Mouse (Mus musculus): Measurements from ENCODE around the gene Nutm2. TPM values are rescaled to one million over a fixed set of nuclear protein-coding genes. Genes with fewer than 3 reads are reported as not detected.
"Not testable (repeated sequence)": the region's sequence is repeated elsewhere in the genome, so short reads cannot be mapped to it uniquely, and the experiment has no call there.

The Nutm2 gene
- polyA plus RNA-seq, 1 experiment from 2014 or later, result not detected

- H3K36me3 ChIP-seq (ENCODE audit: control insufficient read depth, insufficient read depth, low read length), result no peaks in the 10 kb centered on the region
- H3K4me3 ChIP-seq (ENCODE audit: low read depth, low read length), result no peak overlapping the region
- no peaks in the 10 kb centered on the region; the same call in 1 of the 2 replicates for H3K9me3 ChIP-seq (replicated peaks; ENCODE audit: control insufficient read depth, low read length, poor library complexity, severe bottlenecking)
- ATAC-seq, result no peak
- H3K4me1 ChIP-seq (ENCODE audit: control insufficient read depth, insufficient read depth, low read length), result no peaks in the 10 kb centered on the region
- H3K9ac ChIP-seq (ENCODE audit: low read depth, low read length), result no peak overlapping the region
- whole genome bisulfite sequencing, result 37% methylated on average over 4 of the region's 4 CpGs
- no peak overlapping the region for H3K4me2 ChIP-seq (ENCODE audit: low read length)
- no peak overlapping the region for H3K27ac ChIP-seq (ENCODE audit: low read length)
- H3K27me3 ChIP-seq (ENCODE audit: control insufficient read depth, insufficient read depth, low read depth, low read length), result no peaks in the 10 kb centered on the region
Measured at GRCm38 (mm10) chr13:50453426-50453825, 13.7 kb upstream of the Nutm2 start.

DNA sequence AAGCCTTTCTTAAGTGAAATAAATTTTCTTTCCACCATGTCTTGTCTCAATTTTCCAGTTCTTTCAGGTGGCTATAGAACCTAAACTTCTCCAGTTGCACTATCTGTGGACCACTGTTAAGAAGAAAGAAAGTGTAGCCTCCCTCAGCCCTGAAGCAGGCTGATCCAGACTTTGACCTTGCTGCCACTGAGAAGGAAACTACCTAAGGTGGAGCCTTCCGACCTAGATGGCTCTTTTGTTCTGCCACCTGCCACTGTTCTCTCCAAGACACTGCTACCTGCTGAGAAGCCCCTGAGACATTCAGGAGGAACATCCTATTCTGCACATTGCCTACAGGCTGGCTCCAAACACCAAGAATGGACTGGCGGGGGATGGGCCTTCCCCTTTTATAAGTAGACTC lies 6.7 kb upstream of the Nutm2 start:
- not testable (repeated sequence) for H3K4me2 ChIP-seq (ENCODE audit: low read length); ATAC-seq; H3K36me3 ChIP-seq (ENCODE audit: control insufficient read depth, insufficient read depth, low read length); H3K9ac ChIP-seq (ENCODE audit: low read depth, low read length); H3K9me3 ChIP-seq (replicated peaks; ENCODE audit: control insufficient read depth, low read length, poor library complexity, severe bottlenecking); H3K4me1 ChIP-seq (ENCODE audit: control insufficient read depth, insufficient read depth, low read length); H3K27me3 ChIP-seq (ENCODE audit: control insufficient read depth, insufficient read depth, low read depth, low read length); H3K4me3 ChIP-seq (ENCODE audit: low read depth, low read length); H3K27ac ChIP-seq (ENCODE audit: low read length)
- WGBS, result 58% methylated on average over 2 of the region's 2 CpGs

DNA sequence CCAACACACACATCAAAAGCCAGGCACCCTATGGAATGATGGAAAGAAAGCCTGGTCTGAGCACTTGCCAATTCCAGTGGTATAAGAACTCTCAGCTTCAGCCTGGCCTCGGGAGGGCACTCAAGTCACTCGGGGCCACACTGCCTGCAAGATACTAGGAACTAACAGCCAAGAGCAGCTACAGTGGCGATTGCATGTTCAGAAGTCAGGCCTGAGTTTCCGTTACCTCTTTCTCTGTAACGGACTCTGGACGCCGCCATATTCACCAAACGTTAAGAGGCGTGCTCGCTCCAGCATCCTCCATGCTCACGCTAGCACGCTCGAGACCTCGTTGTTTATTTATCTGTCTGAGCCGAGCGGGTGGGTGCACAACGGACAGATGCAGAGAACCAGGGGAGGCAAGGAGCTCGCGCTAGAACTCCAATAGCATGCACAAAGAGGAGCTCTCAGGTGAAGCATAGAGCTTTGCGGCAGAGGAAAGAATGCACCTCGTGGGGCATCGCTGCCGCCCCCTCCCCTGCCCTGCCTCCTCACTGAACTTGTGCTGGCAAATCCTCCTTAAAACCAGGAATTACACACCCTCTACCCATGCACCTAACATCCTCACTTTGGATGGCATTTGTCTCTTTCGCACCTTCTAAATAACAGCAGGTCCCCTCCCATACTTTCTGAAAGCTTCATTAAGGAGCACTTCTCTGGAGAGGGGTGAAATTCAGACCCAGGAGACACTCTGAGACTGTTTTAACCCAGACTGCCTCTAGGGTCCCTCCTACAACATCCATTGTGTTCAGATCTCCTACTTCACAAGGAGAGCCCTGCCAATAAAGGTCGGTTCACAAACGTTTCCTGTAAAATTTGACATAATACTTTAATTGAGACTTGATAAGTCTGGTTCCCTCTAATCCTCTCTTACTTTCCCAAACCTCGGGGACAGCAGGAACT lies 2.2 kb upstream of the Nutm2 start:
- 46% methylated on average over 27 of the region's 27 CpGs for WGBS
- H3K4me3 ChIP-seq (ENCODE audit: low read depth, low read length), result peak overlapping the region; percentile 22
- H3K4me1 ChIP-seq (ENCODE audit: control insufficient read depth, insufficient read depth, low read length), result no peaks in the 10 kb centered on the region
- H3K27me3 ChIP-seq (ENCODE audit: control insufficient read depth, insufficient read depth, low read depth, low read length), result no peaks in the 10 kb centered on the region
- H3K4me2 ChIP-seq (ENCODE audit: low read length), result peak overlapping the region; percentile 36
- ATAC-seq, result peak; percentile 58
- H3K36me3 ChIP-seq (ENCODE audit: control insufficient read depth, insufficient read depth, low read length), result no peaks in the 10 kb centered on the region
- no peak overlapping the region for H3K27ac ChIP-seq (ENCODE audit: low read length)
- no peaks in the 10 kb centered on the region for H3K9me3 ChIP-seq (replicated peaks; ENCODE audit: control insufficient read depth, low read length, poor library complexity, severe bottlenecking)
- H3K9ac ChIP-seq (ENCODE audit: low read depth, low read length), result peak overlapping the region; percentile 23; the same call in 1 of the 2 replicates

DNA sequence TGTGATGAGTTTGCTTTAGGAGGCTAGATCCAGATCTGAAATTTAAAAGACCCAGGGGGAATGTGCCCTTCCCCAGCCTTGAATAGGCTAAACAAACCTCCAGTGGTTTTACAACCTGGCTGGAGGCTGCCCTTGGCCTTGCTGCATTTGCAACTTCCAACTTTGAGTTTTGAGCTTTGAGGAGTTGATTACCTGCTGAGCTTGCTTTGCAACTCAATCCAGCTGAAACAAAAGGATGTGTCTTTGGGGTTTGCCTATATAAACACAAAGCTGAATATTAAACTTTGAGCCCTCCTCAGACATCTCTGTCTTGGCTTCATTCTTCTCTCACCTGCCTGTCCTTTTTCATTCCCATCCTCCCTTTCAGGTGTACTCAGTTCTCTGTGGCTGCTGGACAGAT lies 21.4 kb downstream of the Nutm2 start:
- not testable (repeated sequence) for H3K4me1 ChIP-seq (ENCODE audit: control insufficient read depth, insufficient read depth, low read length); H3K4me3 ChIP-seq (ENCODE audit: low read depth, low read length); H3K9ac ChIP-seq (ENCODE audit: low read depth, low read length); H3K36me3 ChIP-seq (ENCODE audit: control insufficient read depth, insufficient read depth, low read length); H3K27me3 ChIP-seq (ENCODE audit: control insufficient read depth, insufficient read depth, low read depth, low read length); H3K4me2 ChIP-seq (ENCODE audit: low read length); ATAC-seq; H3K27ac ChIP-seq (ENCODE audit: low read length); H3K9me3 ChIP-seq (replicated peaks; ENCODE audit: control insufficient read depth, low read length, poor library complexity, severe bottlenecking)

DNA sequence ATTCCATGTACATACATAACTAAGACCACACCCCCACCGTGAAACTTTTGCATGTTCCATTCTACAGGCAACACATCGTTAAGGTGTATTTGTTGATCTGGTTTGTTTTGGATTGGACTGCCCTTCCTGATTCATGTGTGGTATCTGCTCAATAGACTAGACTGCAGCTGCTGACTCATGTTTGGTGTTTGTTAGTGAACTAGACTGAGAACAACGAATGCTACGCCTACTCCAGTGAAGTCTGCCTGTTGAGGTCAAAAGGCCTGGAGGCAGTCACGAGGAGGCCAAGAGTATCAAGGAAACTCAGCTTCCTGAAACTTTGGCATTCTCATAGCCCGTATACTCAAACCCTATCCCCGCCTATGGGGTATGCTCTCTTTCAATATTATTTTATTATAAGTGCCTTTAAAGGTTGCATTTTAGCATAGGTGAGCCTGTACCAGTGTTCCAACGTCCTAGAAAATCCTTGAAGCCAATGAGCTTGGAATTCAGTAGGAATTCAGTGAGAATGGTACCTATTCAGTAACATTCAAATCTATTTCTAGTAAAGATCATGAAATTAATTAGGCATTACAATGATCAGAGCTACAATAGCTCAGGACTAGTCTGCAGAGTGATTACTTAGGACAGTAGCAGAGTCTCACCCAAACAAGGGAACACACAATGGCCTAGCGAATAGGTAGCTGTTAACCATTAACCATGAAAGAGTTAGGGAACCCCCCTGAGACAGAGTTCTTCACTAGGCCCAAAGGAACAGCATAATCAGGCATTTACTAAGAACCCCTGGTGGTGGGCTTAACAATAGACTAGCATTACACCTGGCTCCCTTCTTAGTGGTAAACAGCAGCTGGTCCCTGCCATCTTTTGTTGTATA lies 43.6 kb downstream of the Nutm2 start:
- H3K4me2 ChIP-seq (ENCODE audit: low read length); H3K9me3 ChIP-seq (replicated peaks; ENCODE audit: control insufficient read depth, low read length, poor library complexity, severe bottlenecking); H3K36me3 ChIP-seq (ENCODE audit: control insufficient read depth, insufficient read depth, low read length); H3K4me1 ChIP-seq (ENCODE audit: control insufficient read depth, insufficient read depth, low read length); ATAC-seq; H3K4me3 ChIP-seq (ENCODE audit: low read depth, low read length); H3K27ac ChIP-seq (ENCODE audit: low read length); H3K27me3 ChIP-seq (ENCODE audit: control insufficient read depth, insufficient read depth, low read depth, low read length); H3K9ac ChIP-seq (ENCODE audit: low read depth, low read length): not testable (repeated sequence)
- 89% methylated on average over 9 of the region's 9 CpGs for WGBS

Other genes with a start within 250 kb of the Nutm2 start
- not detected in 2 replicates for gene Gm906, start 217.0 kb upstream of the Nutm2 start, polyA plus RNA-seq (2015; fragmentation: Nextera tagmentation; extraction: Ambion mirVana)
- gene Fbxw17, start 49.4 kb upstream of the Nutm2 start, polyA plus RNA-seq (2015; fragmentation: Nextera tagmentation; extraction: Ambion mirVana), result 37.8 and 39.5 TPM in 2 replicates
- not detected in 2 replicates for gene Gm47429, start 23.4 kb upstream of the Nutm2 start, polyA plus RNA-seq (2015; fragmentation: Nextera tagmentation; extraction: Ambion mirVana)
- gene Gm904, start 175.9 kb downstream of the Nutm2 start, polyA plus RNA-seq (2015; fragmentation: Nextera tagmentation; extraction: Ambion mirVana), result not detected in 2 replicates
- not detected in 2 replicates for gene Gm8765, start 231.0 kb downstream of the Nutm2 start, polyA plus RNA-seq (2015; fragmentation: Nextera tagmentation; extraction: Ambion mirVana)

All from midbrain, embryonic 16.5 days (tissue).